Mouse (Mus musculus): ENCODE measurements around the gene Pak3. TPM values are rescaled to one million over a fixed set of nuclear protein-coding genes. Genes with fewer than 3 reads are reported as not detected.
"Not testable (repeated sequence)": the region's sequence is repeated elsewhere in the genome, so short reads cannot be mapped to it uniquely, and the experiment has no call there.

Gene Pak3
- polyA plus RNA-seq (2015; fragmentation: Nextera tagmentation; extraction: Ambion mirVana), result 9.5 and 10.9 TPM in 2 replicates

- H3K9me3 ChIP-seq, result no peaks in the 10 kb centered on the region
- no peak within 1 kb of the TSS for H3K9ac ChIP-seq
- no peak within 1 kb of the TSS for H3K27ac ChIP-seq
- 28% methylated on average over 23 of the region's 23 CpGs for WGBS
- H3K4me1 ChIP-seq, result no peaks in the 10 kb centered on the region
- H3K4me2 ChIP-seq, result peak within 1 kb of the TSS; percentile 56
- no peak for ATAC-seq (ENCODE audit: borderline replicate concordance, extremely low read depth, low FRiP score, low TSS enrichment)
- peaks cover 13% of the 10 kb centered on the region for H3K27me3 ChIP-seq
- H3K4me3 ChIP-seq, result peak within 1 kb of the TSS; percentile 21
- no peaks in the 10 kb centered on the region for H3K36me3 ChIP-seq
Observed at GRCm38 (mm10) chrX:143518168-143518901, at the start of gene Pak3. TSS of gene Pak3 (plus strand) at chrX:143518591.

GRCm38 (mm10) chrX:143482866-143483265 lies 35.5 kb upstream of the Pak3 start:
- no peak overlapping the region for H3K27ac ChIP-seq
- no peaks in the 10 kb centered on the region for H3K4me1 ChIP-seq
- H3K27me3 ChIP-seq, result no peaks in the 10 kb centered on the region
- WGBS, result 72% methylated on average over 3 of the region's 3 CpGs
- H3K36me3 ChIP-seq, result no peaks in the 10 kb centered on the region
- H3K4me2 ChIP-seq, result no peak overlapping the region
- no peak overlapping the region for H3K4me3 ChIP-seq
- H3K9ac ChIP-seq, result no peak overlapping the region
- no peaks in the 10 kb centered on the region for H3K9me3 ChIP-seq
- ATAC-seq (ENCODE audit: borderline replicate concordance, extremely low read depth, low FRiP score, low TSS enrichment), result peak; percentile 100

GRCm38 (mm10) chrX:143501053-143501695 lies 17.2 kb upstream of the Pak3 start:
- no peaks in the 10 kb centered on the region for H3K4me1 ChIP-seq
- no peak overlapping the region for H3K9ac ChIP-seq
- H3K4me3 ChIP-seq, result no peak overlapping the region
- H3K36me3 ChIP-seq, result no peaks in the 10 kb centered on the region
- H3K9me3 ChIP-seq, result no peaks in the 10 kb centered on the region
- no peak for ATAC-seq (ENCODE audit: borderline replicate concordance, extremely low read depth, low FRiP score, low TSS enrichment)
- no peak overlapping the region for H3K4me2 ChIP-seq
- H3K27me3 ChIP-seq, result peaks cover 7% of the 10 kb centered on the region
- H3K27ac ChIP-seq, result no peak overlapping the region
- WGBS, result 35% methylated on average over 4 of the region's 4 CpGs

- no peaks in the 10 kb centered on the region for H3K4me1 ChIP-seq
- ATAC-seq (ENCODE audit: borderline replicate concordance, extremely low read depth, low FRiP score, low TSS enrichment), result no peak
- no peak overlapping the region for H3K4me2 ChIP-seq
- H3K27ac ChIP-seq, result no peak overlapping the region
- H3K27me3 ChIP-seq, result peaks cover 7% of the 10 kb centered on the region
- no peaks in the 10 kb centered on the region for H3K9me3 ChIP-seq
- no peak overlapping the region for H3K9ac ChIP-seq
- no peaks in the 10 kb centered on the region for H3K36me3 ChIP-seq
- WGBS, result 46% methylated on average over 5 of the region's 5 CpGs
- H3K4me3 ChIP-seq, result no peak overlapping the region
Observed at GRCm38 (mm10) chrX:143501776-143502365, 16.5 kb upstream of the Pak3 start.

- Histone ChIP-seq H3K4me1 (no peaks in the 10 kb centered on the region), H3K27me3 (peaks cover 13% of the 10 kb centered on the region), H3K9ac (no peak overlapping the region), H3K4me2 (peak overlapping the region; percentile 56), H3K36me3 (no peaks in the 10 kb centered on the region), H3K27ac (no peak overlapping the region), H3K9me3 (no peaks in the 10 kb centered on the region), H3K4me3 (peak overlapping the region; percentile 21)
- 18% methylated on average over 7 of the region's 7 CpGs for WGBS
- ATAC-seq (ENCODE audit: borderline replicate concordance, extremely low read depth, low FRiP score, low TSS enrichment), result no peak
Observed at GRCm38 (mm10) chrX:143518917-143519316, 526 bp downstream of the Pak3 start.

GRCm38 (mm10) chrX:143519454-143519853 lies 1.1 kb downstream of the Pak3 start:
- not testable (repeated sequence) for H3K9me3 ChIP-seq; H3K9ac ChIP-seq; H3K4me3 ChIP-seq; H3K36me3 ChIP-seq; ATAC-seq (ENCODE audit: borderline replicate concordance, extremely low read depth, low FRiP score, low TSS enrichment); H3K4me2 ChIP-seq; H3K27ac ChIP-seq; H3K4me1 ChIP-seq
- WGBS, result 65% methylated on average over 5 of the region's 5 CpGs
- peaks cover 13% of the 10 kb centered on the region for H3K27me3 ChIP-seq

GRCm38 (mm10) chrX:143520195-143520594 lies 1.8 kb downstream of the Pak3 start:
- H3K27me3 ChIP-seq, result peaks cover 13% of the 10 kb centered on the region
- no peak overlapping the region for H3K4me3 ChIP-seq
- 45% methylated on average over 1 of the region's 1 CpGs for WGBS
- H3K27ac ChIP-seq, result no peak overlapping the region
- no peak overlapping the region for H3K4me2 ChIP-seq
- no peak overlapping the region for H3K9ac ChIP-seq
- no peak for ATAC-seq (ENCODE audit: borderline replicate concordance, extremely low read depth, low FRiP score, low TSS enrichment)
- no peaks in the 10 kb centered on the region for H3K4me1 ChIP-seq
- H3K9me3 ChIP-seq, result no peaks in the 10 kb centered on the region
- no peaks in the 10 kb centered on the region for H3K36me3 ChIP-seq

- Histone ChIP-seq H3K27me3 (no peaks in the 10 kb centered on the region), H3K4me1 (no peaks in the 10 kb centered on the region), H3K27ac (no peak overlapping the region), H3K4me2 (no peak overlapping the region), H3K4me3 (no peak overlapping the region), H3K36me3 (no peaks in the 10 kb centered on the region), H3K9me3 (no peaks in the 10 kb centered on the region), H3K9ac (no peak overlapping the region)
- 74% methylated on average over 3 of the region's 3 CpGs for WGBS
- ATAC-seq (ENCODE audit: borderline replicate concordance, extremely low read depth, low FRiP score, low TSS enrichment), result no peak
Observed at GRCm38 (mm10) chrX:143532331-143532730, 13.9 kb downstream of the Pak3 start.

GRCm38 (mm10) chrX:143533574-143533973 lies 15.2 kb downstream of the Pak3 start:
- Histone ChIP-seq H3K4me1 (no peaks in the 10 kb centered on the region), H3K9ac (no peak overlapping the region), H3K4me3 (no peak overlapping the region), H3K36me3 (no peaks in the 10 kb centered on the region), H3K27ac (no peak overlapping the region), H3K4me2 (no peak overlapping the region), H3K27me3 (no peaks in the 10 kb centered on the region; the same call in 1 of the 2 replicates), H3K9me3 (no peaks in the 10 kb centered on the region)
- WGBS, result 69% methylated on average over 3 of the region's 3 CpGs
- no peak for ATAC-seq (ENCODE audit: borderline replicate concordance, extremely low read depth, low FRiP score, low TSS enrichment)

GRCm38 (mm10) chrX:143542756-143543155 lies 24.4 kb downstream of the Pak3 start:
- H3K36me3 ChIP-seq, result no peaks in the 10 kb centered on the region
- H3K9me3 ChIP-seq, result no peaks in the 10 kb centered on the region
- H3K4me1 ChIP-seq, result no peaks in the 10 kb centered on the region
- no peak overlapping the region for H3K4me3 ChIP-seq
- H3K27ac ChIP-seq, result no peak overlapping the region
- WGBS, result 63% methylated on average over 2 of the region's 2 CpGs
- no peaks in the 10 kb centered on the region; the same call in 1 of the 2 replicates for H3K27me3 ChIP-seq
- H3K9ac ChIP-seq, result no peak overlapping the region
- no peak for ATAC-seq (ENCODE audit: borderline replicate concordance, extremely low read depth, low FRiP score, low TSS enrichment)
- H3K4me2 ChIP-seq, result no peak overlapping the region

GRCm38 (mm10) chrX:143543186-143543793 lies 24.9 kb downstream of the Pak3 start:
- H3K9ac ChIP-seq, result no peak overlapping the region

GRCm38 (mm10) chrX:143573691-143574090 lies 55.3 kb downstream of the Pak3 start:
- Histone ChIP-seq H3K36me3 (no peaks in the 10 kb centered on the region), H3K9ac (no peak overlapping the region), H3K27me3 (no peaks in the 10 kb centered on the region), H3K27ac (no peak overlapping the region), H3K4me3 (no peak overlapping the region), H3K9me3 (no peaks in the 10 kb centered on the region), H3K4me2 (no peak overlapping the region), H3K4me1 (no peaks in the 10 kb centered on the region)
- ATAC-seq (ENCODE audit: borderline replicate concordance, extremely low read depth, low FRiP score, low TSS enrichment), result no peak
- WGBS, result 42% methylated on average over 2 of the region's 2 CpGs

More at GRCm38 (mm10) chrX:143543186-143543793, 24.9 kb downstream of the Pak3 start:
- no peak overlapping the region for H3K27ac ChIP-seq
- 40% methylated on average over 7 of the region's 7 CpGs for WGBS
- H3K4me1 ChIP-seq, result no peaks in the 10 kb centered on the region
- H3K9me3 ChIP-seq, result no peaks in the 10 kb centered on the region
- no peak overlapping the region for H3K4me2 ChIP-seq
- no peak overlapping the region for H3K4me3 ChIP-seq
- ATAC-seq (ENCODE audit: borderline replicate concordance, extremely low read depth, low FRiP score, low TSS enrichment), result no peak
- no peaks in the 10 kb centered on the region for H3K27me3 ChIP-seq
- no peaks in the 10 kb centered on the region for H3K36me3 ChIP-seq

Data from lung, embryonic 15.5 days (tissue).